Mouse (Mus musculus) midbrain, embryonic 10.5 days (tissue): ENCODE measurements around the gene Syde2. TPM values are rescaled to one million over a fixed set of nuclear protein-coding genes. Genes with fewer than 3 reads are reported as not detected.

Experiments used
- DNase-seq: peaks from one replicate; pipeline ENCODE4 v3.0.0-alpha.2; 2017; ENCODE audit warnings: low spot score
- H3K27ac ChIP-seq: fragments of 300-500 bp; sonication (generic); replicated peaks from 2 replicates; pipeline ENCODE4 v1.5.1; 2016; ENCODE audit warnings: mild to moderate bottlenecking
- H3K27me3 ChIP-seq: fragments of 300-500 bp; sonication (generic); 2 replicates; pipeline ENCODE4 v1.6.1; 2016; ENCODE audit warnings: low read depth, mild to moderate bottlenecking; ENCODE audit not compliant: poor library complexity, severe bottlenecking
- H3K36me3 ChIP-seq: fragments of 300-500 bp; sonication (generic); 2 replicates; pipeline ENCODE4 v1.6.1; 2016; ENCODE audit warnings: mild to moderate bottlenecking, moderate library complexity
- H3K4me1 ChIP-seq: fragments of 300-500 bp; sonication (generic); 2 replicates; pipeline ENCODE4 v1.6.1; 2016
- H3K4me3 ChIP-seq: fragments of 300-500 bp; sonication (generic); 2 replicates; pipeline ENCODE4 v1.5.1; 2016; ENCODE audit warnings: mild to moderate bottlenecking, moderate library complexity
- H3K9me3 ChIP-seq: fragments of 300-500 bp; sonication (generic); replicated peaks from 2 replicates; pipeline ENCODE4 v1.6.1; 2016; ENCODE audit warnings: mild to moderate bottlenecking
- WGBS: fragments of 180-500 bp; shearing (Covaris S2); methylation state at CpG from one replicate; pipeline ENCODE4 v1.1.7; 2016; 5-methylcytosine and 5-hydroxymethylcytosine counted together
- polyA plus RNA-seq: library from polyadenylated mRNA; unstranded; fragments of >200 nt; fragmentation: Nextera tagmentation; extraction: Ambion mirVana; gene quantifications from 2 replicates; pipeline ENCODE4 v1.2.1, GENCODE M21; 2016

Syde2 gene
- polyA plus RNA-seq, 1 experiment from 2014 or later: 0.95 TPM

GRCm38 (mm10) chr3:146051277-146052007, 63.8 kb downstream of the Syde2 start:
- H3K27ac ChIP-seq: no peak overlapping the region
- 81% methylated on average over 11 of the region's 11 CpGs for WGBS
- no peak for DNase-seq

GRCm38 (mm10) chr3:146053082-146053814, 65.6 kb downstream of the Syde2 start:
- peaks cover 16% of the 10 kb centered on the region for H3K27me3 ChIP-seq
- DNase-seq: no peak
- H3K36me3 ChIP-seq: no peaks in the 10 kb centered on the region
- no peak overlapping the region for H3K4me3 ChIP-seq
- no peak overlapping the region for H3K27ac ChIP-seq
- no peaks in the 10 kb centered on the region for H3K9me3 ChIP-seq
- H3K4me1 ChIP-seq: peaks cover 3% of the 10 kb centered on the region; the same call in 1 of the 2 replicates
- 73% methylated on average over 6 of the region's 6 CpGs for WGBS

More at GRCm38 (mm10) chr3:146051277-146052007, 63.8 kb downstream of the Syde2 start:
- Histone ChIP-seq H3K4me3 (no peak overlapping the region), H3K36me3 (no peaks in the 10 kb centered on the region), H3K4me1 (peaks cover 16% of the 10 kb centered on the region), H3K9me3 (no peaks in the 10 kb centered on the region), H3K27me3 (peaks cover 16% of the 10 kb centered on the region)

GRCm38 (mm10) chr3:146053873-146054272, 66.2 kb downstream of the Syde2 start:
- DNase-seq: no peak
- H3K9me3 ChIP-seq: no peaks in the 10 kb centered on the region
- peaks cover 11% of the 10 kb centered on the region for H3K27me3 ChIP-seq
- H3K4me3 ChIP-seq: no peak overlapping the region
- H3K27ac ChIP-seq: no peak overlapping the region
- peaks cover 3% of the 10 kb centered on the region; the same call in 1 of the 2 replicates for H3K4me1 ChIP-seq
- 79% methylated on average over 2 of the region's 2 CpGs for WGBS
- no peaks in the 10 kb centered on the region for H3K36me3 ChIP-seq

- WGBS: 82% methylated on average over 7 of the region's 7 CpGs
- H3K4me3 ChIP-seq: no peak overlapping the region
- no peak overlapping the region for H3K27ac ChIP-seq
- no peaks in the 10 kb centered on the region for H3K9me3 ChIP-seq
- H3K4me1 ChIP-seq: peaks cover 3% of the 10 kb centered on the region; the same call in 1 of the 2 replicates
- no peak for DNase-seq
- no peaks in the 10 kb centered on the region for H3K36me3 ChIP-seq
- H3K27me3 ChIP-seq: 0 out of 2 replicates have a peak, but pooled peaks cover 6% of the 10 kb centered on the region
Observed at GRCm38 (mm10) chr3:146057131-146057530, 69.5 kb downstream of the Syde2 start.

GRCm38 (mm10) chr3:146058263-146058662, 70.6 kb downstream of the Syde2 start:
- 16% methylated on average over 4 of the region's 4 CpGs for WGBS
- no peaks in the 10 kb centered on the region for H3K9me3 ChIP-seq
- no peak overlapping the region for H3K4me3 ChIP-seq
- H3K27ac ChIP-seq: no peak overlapping the region
- no peaks in the 10 kb centered on the region for H3K36me3 ChIP-seq
- H3K27me3 ChIP-seq: 0 out of 2 replicates have a peak, but pooled peaks cover 6% of the 10 kb centered on the region
- DNase-seq: peak; percentile 61
- peaks cover 3% of the 10 kb centered on the region; the same call in 1 of the 2 replicates for H3K4me1 ChIP-seq

GRCm38 (mm10) chr3:146059356-146059926, 71.8 kb downstream of the Syde2 start:
- H3K27ac ChIP-seq: no peak overlapping the region
- no peak overlapping the region for H3K4me3 ChIP-seq
- H3K36me3 ChIP-seq: no peaks in the 10 kb centered on the region
- H3K27me3 ChIP-seq: 0 out of 2 replicates have a peak, but pooled peaks cover 6% of the 10 kb centered on the region
- DNase-seq: no peak
- 89% methylated on average over 15 of the region's 15 CpGs for WGBS
- peaks cover 3% of the 10 kb centered on the region; the same call in 1 of the 2 replicates for H3K4me1 ChIP-seq
- no peaks in the 10 kb centered on the region for H3K9me3 ChIP-seq

GRCm38 (mm10) chr3:146063146-146063545, 75.5 kb downstream of the Syde2 start:
- Histone ChIP-seq H3K4me3 (no peak overlapping the region), H3K27ac (no peak overlapping the region), H3K27me3 (no peaks in the 10 kb centered on the region), H3K36me3 (no peaks in the 10 kb centered on the region), H3K4me1 (peaks cover 3% of the 10 kb centered on the region; the same call in 1 of the 2 replicates), H3K9me3 (no peaks in the 10 kb centered on the region)
- DNase-seq: no peak
- WGBS: 90% methylated on average over 11 of the region's 11 CpGs

- H3K36me3 ChIP-seq: no peaks in the 10 kb centered on the region
- no peak overlapping the region for H3K4me3 ChIP-seq
- WGBS: 82% methylated on average over 4 of the region's 4 CpGs
- no peaks in the 10 kb centered on the region for H3K27me3 ChIP-seq
- H3K4me1 ChIP-seq: no peaks in the 10 kb centered on the region
- no peak for DNase-seq
- no peaks in the 10 kb centered on the region for H3K9me3 ChIP-seq
- H3K27ac ChIP-seq: no peak overlapping the region
Observed at GRCm38 (mm10) chr3:146069276-146069675, 81.6 kb downstream of the Syde2 start.

Other genes with a start within 250 kb of the Syde2 start
- gene Ddah1, start 229.2 kb upstream of the Syde2 start, polyA plus RNA-seq: 24.0 and 26.5 TPM in 2 replicates
- gene Bcl10, start 65.1 kb upstream of the Syde2 start, polyA plus RNA-seq: 43.9 and 44.3 TPM in 2 replicates
- 50.6 and 51.1 TPM in 2 replicates for gene 2410004B18Rik, start 49.9 kb upstream of the Syde2 start, polyA plus RNA-seq
- 0.17 and 0.19 TPM in 2 replicates for gene Wdr63, start 120.3 kb downstream of the Syde2 start, polyA plus RNA-seq
- gene Mcoln3, start 129.6 kb downstream of the Syde2 start, polyA plus RNA-seq: 4.0 and 4.6 TPM in 2 replicates
- 0.20 and 0.29 TPM in 2 replicates for gene Mcoln2, start 162.0 kb downstream of the Syde2 start, polyA plus RNA-seq
- gene Lpar3, start 233.1 kb downstream of the Syde2 start, polyA plus RNA-seq: 0.46 and 0.47 TPM in 2 replicates